Mouse (Mus musculus): ENCODE results near the gene Pifo.

Gene Pifo

DNA sequence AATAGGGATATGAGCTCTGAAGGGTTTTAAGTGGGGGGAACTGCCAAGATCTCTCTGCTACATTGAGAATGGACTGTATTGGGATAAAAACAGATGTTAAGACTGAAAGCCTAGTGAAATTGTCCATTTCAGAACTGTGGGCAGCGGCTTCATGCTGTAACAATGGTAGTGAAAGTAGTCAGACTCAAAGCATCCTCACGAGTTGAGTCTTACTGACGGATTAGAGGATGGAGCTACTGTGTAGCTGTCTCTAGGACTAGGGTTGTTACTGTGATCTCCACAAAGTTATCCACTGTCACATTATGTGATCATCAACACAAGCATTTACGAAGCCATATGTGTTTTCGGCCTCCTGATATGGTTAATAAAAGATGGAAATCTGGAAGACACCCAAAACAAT lies 56.2 kb downstream of the Pifo start:
- in situ Hi-C loops (cut with MseI, MboI), result no loop called here

DNA sequence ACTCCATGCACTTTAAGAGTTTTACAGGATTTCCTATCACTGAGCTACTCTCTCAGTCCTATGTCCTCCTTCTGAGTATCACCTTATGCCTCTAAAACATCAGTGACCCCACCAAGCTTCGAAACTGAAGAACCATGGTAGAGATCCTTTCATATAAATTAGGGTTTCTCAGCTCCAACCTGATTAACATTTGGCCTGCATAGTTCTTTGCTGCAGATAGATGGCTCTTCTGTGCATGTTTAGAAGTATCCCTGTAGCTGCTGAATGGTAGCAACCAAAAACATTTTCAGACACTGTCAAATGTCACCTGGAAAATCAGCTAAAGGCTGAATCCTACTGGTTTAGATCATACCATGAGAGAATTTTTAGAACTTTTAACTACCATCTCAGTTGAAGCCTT lies 57.2 kb downstream of the Pifo start:
- in situ Hi-C loops (cut with MseI, MboI), result no loop called here

DNA sequence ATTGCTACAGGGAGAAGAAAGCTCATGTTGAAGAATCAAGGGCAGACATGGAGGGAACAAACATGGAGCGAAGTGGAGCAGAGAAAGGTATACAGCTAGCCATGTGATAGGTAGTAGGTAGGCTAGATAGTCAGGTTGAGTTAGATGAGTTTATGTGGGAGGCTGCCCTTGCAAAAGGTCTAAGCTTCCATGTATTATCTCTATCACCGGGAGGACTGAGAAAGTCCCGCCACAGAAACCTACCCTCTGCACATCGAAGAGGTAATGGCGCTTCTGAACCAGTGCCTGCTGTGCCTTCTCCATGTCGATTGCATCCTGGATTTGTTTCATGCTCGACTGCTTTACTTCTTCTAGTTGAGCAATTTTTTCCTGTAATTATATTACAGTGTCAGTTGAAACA lies 63.1 kb downstream of the Pifo start:
- in situ Hi-C loops (cut with MseI, MboI), result no loop called here

Data from mouse trophoblast stem cell (cell line).